Mouse (Mus musculus): Measurements from ENCODE around the gene Gigyf1. TPM values are rescaled to one million over a fixed set of nuclear protein-coding genes. Genes with fewer than 3 reads are reported as not detected.
A peak's percentile ranks its signal among the peaks of the same experiment; 100 is the strongest.

Gene Gigyf1
- polyA plus RNA-seq, 2 experiments = 2.1 to 5.7 TPM

DNA sequence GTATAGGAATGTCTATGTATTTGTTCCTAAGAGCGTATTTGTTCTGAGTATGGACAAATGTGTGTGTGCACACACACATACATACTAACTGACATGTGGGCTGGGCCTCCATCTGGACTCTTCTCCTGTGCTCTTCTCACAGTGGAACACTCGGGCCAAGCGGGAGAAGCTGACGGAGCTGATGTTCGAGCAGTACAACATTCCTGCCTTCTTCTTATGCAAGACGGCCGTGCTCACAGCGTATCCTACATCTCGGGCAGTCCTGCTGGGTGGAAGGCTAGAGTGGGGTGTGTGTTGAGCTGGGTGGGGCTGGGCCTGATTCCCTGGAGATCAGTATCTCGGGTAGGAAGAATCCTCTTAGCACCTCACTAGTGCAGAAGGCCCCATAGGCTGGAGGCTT is 44.6 kb downstream of the Gigyf1 start:
- ATAC-seq (ENCODE audit: insufficient read depth) = no peak
- Histone ChIP-seq H3K36me3 (replicated peaks; ENCODE audit: control insufficient read depth, insufficient read depth, low read depth) (no peaks in the 10 kb centered on the region), H3K9me3 (ENCODE audit: control insufficient read depth, low read length) (no peaks in the 10 kb centered on the region), H3K27ac (no peak overlapping the region), H3K4me1 (replicated peaks; ENCODE audit: control insufficient read depth in 2 of 2, insufficient read depth in 2 of 2, low read length in 1 of 2) (peaks cover 0 to 4% of the 10 kb centered on the region in 2 experiments; a peak in 1 of 4 replicates), H3K4me3 (ENCODE audit: insufficient read depth in 1 of 2, low read depth in 2 of 2, low read length in 2 of 2) (no peak overlapping the region), H3K4me2 (ENCODE audit: low read depth) (no peak overlapping the region), H3K27me3 (ENCODE audit: control insufficient read depth, insufficient read depth, low read length) (peaks cover 9% of the 10 kb centered on the region), H3K9ac (replicated peaks) (no peak overlapping the region)
- TF ChIP-seq EP300 (IDR thresholded peaks at IDR 0.05; ENCODE audit: low read depth) = no peak
- TF ChIP-seq CTCF (IDR thresholded peaks at IDR 0.05; ENCODE audit: low read depth) = no peak
- no peak for DNase-seq (ENCODE audit: low read depth in 3 of 3, low spot score in 3 of 3)
- WGBS (ENCODE audit: insufficient replicate concordance) = 68% methylated on average over 10 of the region's 10 CpGs

DNA sequence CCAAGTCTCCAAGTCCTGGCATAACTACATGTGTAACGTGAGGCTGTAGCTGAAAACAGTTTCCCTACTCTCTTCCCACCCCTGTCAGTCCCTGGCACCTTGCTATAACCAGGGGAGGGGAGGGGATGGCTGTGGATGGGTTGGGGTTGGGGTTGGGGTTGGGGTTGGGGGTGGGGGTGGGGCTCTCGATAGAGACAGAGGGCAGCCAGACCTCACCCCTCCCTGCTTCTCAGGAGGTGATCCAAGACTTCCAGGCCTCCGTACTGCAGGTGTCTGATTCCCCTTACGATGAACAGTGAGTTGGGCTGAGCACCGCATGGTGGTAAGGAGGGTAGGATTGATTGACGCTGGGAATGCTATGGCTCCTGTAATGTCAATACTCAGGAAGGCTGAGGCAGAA is 47.4 kb downstream of the Gigyf1 start:
- no peak overlapping the region for H3K4me3 ChIP-seq (ENCODE audit: insufficient read depth in 1 of 2, low read depth in 2 of 2, low read length in 2 of 2)
- peaks cover 9 to 23% of the 10 kb centered on the region in 2 experiments for H3K4me1 ChIP-seq (replicated peaks; ENCODE audit: control insufficient read depth in 2 of 2, insufficient read depth in 2 of 2, low read length in 1 of 2)
- no peaks in the 10 kb centered on the region for H3K9me3 ChIP-seq (ENCODE audit: control insufficient read depth, low read length)
- no peaks in the 10 kb centered on the region; the same call in 1 of the 2 replicates for H3K27me3 ChIP-seq (ENCODE audit: control insufficient read depth, insufficient read depth, low read length)
- DNase-seq (ENCODE audit: low read depth in 3 of 3, low spot score in 3 of 3) (no peak), ATAC-seq (ENCODE audit: insufficient read depth) (no peak)
- H3K9ac ChIP-seq (replicated peaks) = no peak overlapping the region
- H3K36me3 ChIP-seq (replicated peaks; ENCODE audit: control insufficient read depth, insufficient read depth, low read depth) = no peaks in the 10 kb centered on the region
- TF ChIP-seq EP300 (IDR thresholded peaks at IDR 0.05; ENCODE audit: low read depth) (no peak), CTCF (IDR thresholded peaks at IDR 0.05; ENCODE audit: low read depth) (no peak)
- no peak overlapping the region for H3K4me2 ChIP-seq (ENCODE audit: low read depth)
- 67% methylated on average over 6 of the region's 6 CpGs for WGBS (ENCODE audit: insufficient replicate concordance)
- H3K27ac ChIP-seq = no peak overlapping the region

DNA sequence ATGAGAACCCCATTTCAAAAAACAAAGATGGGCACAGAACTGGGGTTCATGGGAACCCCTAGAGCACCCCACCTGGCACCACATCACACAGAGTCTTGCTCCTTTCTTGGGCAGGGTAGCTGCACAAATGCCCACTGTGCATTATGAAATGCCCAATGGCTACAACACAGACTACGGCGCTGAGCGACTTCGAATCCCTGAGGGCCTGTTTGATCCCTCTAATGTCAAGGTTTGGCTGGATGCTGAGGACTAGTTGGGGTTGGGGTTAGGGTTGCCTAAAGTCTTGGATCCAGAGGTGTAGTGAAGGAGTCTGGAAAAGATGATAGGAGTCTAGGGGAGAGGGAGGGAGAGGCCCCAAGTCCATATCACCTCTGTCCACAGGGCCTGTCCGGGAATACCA is 48.1 kb downstream of the Gigyf1 start:
- TF ChIP-seq EP300 (IDR thresholded peaks at IDR 0.05; ENCODE audit: low read depth) = no peak
- TF ChIP-seq CTCF (IDR thresholded peaks at IDR 0.05; ENCODE audit: low read depth) = no peak
- WGBS (ENCODE audit: insufficient replicate concordance) = 79% methylated on average over 5 of the region's 5 CpGs
- ATAC-seq (ENCODE audit: insufficient read depth) (no peak), DNase-seq (ENCODE audit: low read depth in 3 of 3, low spot score in 3 of 3) (no peak)
- Histone ChIP-seq H3K27ac (no peak overlapping the region), H3K4me1 (replicated peaks; ENCODE audit: control insufficient read depth in 2 of 2, insufficient read depth in 2 of 2, low read length in 1 of 2) (peaks cover 9 to 26% of the 10 kb centered on the region in 2 experiments), H3K9ac (replicated peaks) (no peak overlapping the region), H3K9me3 (ENCODE audit: control insufficient read depth, low read length) (no peaks in the 10 kb centered on the region), H3K4me3 (ENCODE audit: insufficient read depth in 1 of 2, low read depth in 2 of 2, low read length in 2 of 2) (no peak overlapping the region), H3K27me3 (ENCODE audit: control insufficient read depth, insufficient read depth, low read length) (no peaks in the 10 kb centered on the region), H3K4me2 (ENCODE audit: low read depth) (no peak overlapping the region), H3K36me3 (replicated peaks; ENCODE audit: control insufficient read depth, insufficient read depth, low read depth) (no peaks in the 10 kb centered on the region)

DNA sequence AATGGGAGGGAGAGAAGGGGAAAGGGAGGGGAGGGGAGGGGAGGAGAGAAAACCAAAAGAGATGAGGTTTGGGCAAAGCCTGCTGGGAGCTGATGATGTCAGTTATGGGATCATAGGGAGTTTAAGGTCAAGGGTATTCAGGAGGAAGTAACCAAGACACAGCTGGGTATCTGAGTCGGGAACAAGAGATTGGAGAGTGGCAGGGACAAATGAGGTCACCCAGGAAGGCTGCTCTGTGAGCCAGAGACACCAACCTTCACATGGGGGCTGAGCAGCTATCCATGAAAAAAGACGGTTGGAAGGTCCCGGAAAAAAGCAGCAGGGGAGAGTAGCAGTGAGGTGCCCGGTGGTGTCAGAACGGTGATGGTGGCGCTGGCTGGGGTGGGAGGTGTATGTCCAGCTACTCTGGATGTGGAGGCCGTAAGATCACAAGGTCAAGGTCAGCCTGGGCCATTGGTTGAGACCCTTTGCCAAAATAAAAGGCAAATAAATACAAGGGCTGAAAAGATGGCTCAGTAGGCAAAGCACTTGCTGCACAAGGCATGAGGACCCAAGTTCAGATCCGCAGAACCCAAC is 50.0 kb downstream of the Gigyf1 start:
- no peaks in the 10 kb centered on the region for H3K27me3 ChIP-seq (ENCODE audit: control insufficient read depth, insufficient read depth, low read length)
- peaks cover 16 to 39% of the 10 kb centered on the region in 2 experiments for H3K4me1 ChIP-seq (replicated peaks; ENCODE audit: control insufficient read depth in 2 of 2, insufficient read depth in 2 of 2, low read length in 1 of 2)
- 75% methylated on average over 8 of the region's 8 CpGs for WGBS (ENCODE audit: insufficient replicate concordance)
- no peaks in the 10 kb centered on the region for H3K9me3 ChIP-seq (ENCODE audit: control insufficient read depth, low read length)
- H3K4me3 ChIP-seq (ENCODE audit: insufficient read depth in 1 of 2, low read depth in 2 of 2, low read length in 2 of 2) = no peak overlapping the region
- H3K36me3 ChIP-seq (replicated peaks; ENCODE audit: control insufficient read depth, insufficient read depth, low read depth) = no peaks in the 10 kb centered on the region; the same call in 1 of the 2 replicates
- H3K4me2 ChIP-seq (ENCODE audit: low read depth) = no peak overlapping the region
- no peak for ATAC-seq (ENCODE audit: insufficient read depth)
- H3K9ac ChIP-seq (replicated peaks) = no peak overlapping the region
- H3K27ac ChIP-seq = no peak overlapping the region
- TF ChIP-seq EP300 (IDR thresholded peaks at IDR 0.05; ENCODE audit: low read depth) (no peak), CTCF (IDR thresholded peaks at IDR 0.05; ENCODE audit: low read depth) (no peak)
- DNase-seq (ENCODE audit: low read depth in 3 of 3, low spot score in 3 of 3) = no peak

DNA sequence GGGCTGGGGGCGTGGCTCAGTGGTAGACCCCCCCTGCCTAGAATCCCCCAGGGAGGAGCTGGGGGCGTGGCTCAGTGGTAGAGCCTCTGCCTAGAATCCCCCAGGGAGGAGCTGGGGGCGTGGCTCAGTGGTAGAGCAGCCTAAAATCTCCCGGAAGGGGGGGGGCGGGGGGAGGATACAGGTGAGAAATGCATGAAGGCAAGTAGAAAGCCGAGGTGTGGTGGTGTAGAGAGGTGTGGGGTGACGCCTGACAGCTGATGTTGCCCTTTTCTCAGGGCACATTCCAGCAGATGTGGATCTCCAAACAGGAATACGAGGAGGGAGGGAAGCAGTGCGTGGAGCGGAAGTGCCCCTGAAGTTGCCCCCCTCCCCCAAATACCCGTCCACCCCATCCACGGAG is 50.7 kb downstream of the Gigyf1 start:
- ATAC-seq (ENCODE audit: insufficient read depth) (no peak), DNase-seq (ENCODE audit: low read depth in 3 of 3, low spot score in 3 of 3) (no peak)
- no peak overlapping the region for H3K9ac ChIP-seq (replicated peaks)
- H3K4me3 ChIP-seq (ENCODE audit: insufficient read depth in 1 of 2, low read depth in 2 of 2, low read length in 2 of 2) = peak overlapping the region in 1 of 2 experiments; percentile 29; a peak in 1 of 4 replicates
- peaks cover 5% of the 10 kb centered on the region for H3K36me3 ChIP-seq (replicated peaks; ENCODE audit: control insufficient read depth, insufficient read depth, low read depth)
- no peak overlapping the region for H3K27ac ChIP-seq
- 56% methylated on average over 12 of the region's 12 CpGs for WGBS (ENCODE audit: insufficient replicate concordance)
- no peaks in the 10 kb centered on the region for H3K9me3 ChIP-seq (ENCODE audit: control insufficient read depth, low read length)
- H3K4me1 ChIP-seq (replicated peaks; ENCODE audit: control insufficient read depth in 2 of 2, insufficient read depth in 2 of 2, low read length in 1 of 2) = peaks cover 16 to 39% of the 10 kb centered on the region in 2 experiments
- TF ChIP-seq CTCF (IDR thresholded peaks at IDR 0.05; ENCODE audit: low read depth) (no peak), EP300 (IDR thresholded peaks at IDR 0.05; ENCODE audit: low read depth) (no peak)
- H3K27me3 ChIP-seq (ENCODE audit: control insufficient read depth, insufficient read depth, low read length) = no peaks in the 10 kb centered on the region
- peak overlapping the region; percentile 94 for H3K4me2 ChIP-seq (ENCODE audit: low read depth)
